In the genomic region with DNA sequence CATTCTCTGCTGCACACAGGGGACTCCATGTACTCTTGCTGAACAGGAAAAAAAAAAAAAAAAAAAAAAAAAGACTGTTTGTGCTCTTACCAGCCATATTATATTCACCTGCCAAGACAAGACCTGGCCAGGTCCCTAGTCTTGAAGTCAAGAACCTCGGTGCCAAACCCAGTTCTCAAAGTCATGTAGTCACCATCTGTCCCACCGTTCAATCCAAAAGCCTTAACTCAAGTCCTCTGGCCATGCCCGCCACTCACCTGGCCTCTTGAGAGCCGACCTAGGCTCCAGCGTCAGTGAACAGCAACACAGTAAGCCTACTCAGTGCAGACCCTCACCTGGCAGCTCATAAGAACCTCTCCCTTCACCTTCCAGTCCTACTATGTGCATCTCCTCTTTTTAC, we compare ENCODE assay signal across 10 mouse cellular contexts.
DNase-seq lines count a peak whose midpoint lies in the region.
"Had no signal": no experiment of that assay in that cellular context is flagged by ENCODE, and none has a peak within 500 bp of the region (broad histone marks: within the 10 kb centered on the region; RNA-seq: fewer than 3 reads in every experiment).

No protein-coding gene starts in this region.

- DNase-seq in cerebellum, adult 11-12 months = peak; percentile 27
- DNase-seq in cerebellum, adult 8-10 months = no peak
- DNase-seq in cerebellum, adult 9-11 months = peak; percentile 29
- no peak for DNase-seq in cerebellum, postnatal 4 days (ENCODE audit: low spot score in 2 of 2)
- peak; percentile 37 for DNase-seq in brain, adult 2 months (ENCODE audit: low read depth, low spot score)
- peak; percentile 53 to 54 for DNase-seq in cerebellum, postnatal 25 days
- DNase-seq in ovary, postnatal 14 days (ENCODE audit: low spot score) = no peak
- DNase-seq: adrenal gland, adult 8-10 months; gastrocnemius, postnatal 36 days; kidney, adult 11 months had no signal

Comparison
In these comparisons a context has a peak if more than half of its experiments do, and no peak if none do; other contexts are left out.
1. DNase-seq: peak in cerebellum, adult 11-12 months (single experiment), cerebellum, adult 9-11 months (single experiment), brain, adult 2 months (single experiment) and cerebellum, postnatal 25 days (2 of 2); none in cerebellum, adult 8-10 months (single experiment), cerebellum, postnatal 4 days (0 of 2) and ovary, postnatal 14 days (single experiment).